Mouse (Mus musculus) MEL (cell line): ENCODE measurements around the gene Cacna1f. TPM values are rescaled to one million over a fixed set of nuclear protein-coding genes. Genes with fewer than 3 reads are reported as not detected.
A peak's percentile ranks its signal among the peaks of the same experiment; 100 is the strongest.

Source experiments
- DNase-seq: peaks from one replicate; pipeline ENCODE4 v3.0.0; 2011; ENCODE audit warnings: low read depth, low spot score
- H3K27ac ChIP-seq: 2 replicates; pipeline ENCODE4 v1.5.1; 2012; ENCODE audit warnings: low read depth, mild to moderate bottlenecking, control low read depth, low read length, moderate library complexity; ENCODE audit not compliant: control insufficient read depth
- H3K27me3 ChIP-seq, 2 experiments: fragments of 150-350 bp in 1 of 2; sonication (generic) in 1 of 2; 2 replicates each; pipeline ENCODE4 v1.6.1; 2012; ENCODE audit warnings: low read length in 2 of 2, mild to moderate bottlenecking in 2 of 2, improper control_type of control experiment in 1 of 2, moderate library complexity in 1 of 2; ENCODE audit not compliant: insufficient read depth in 2 of 2, control insufficient read depth in 1 of 2
- H3K36me3 ChIP-seq, 2 experiments: 2 replicates each; pipeline ENCODE4 v1.6.1; 2012 to 2014; ENCODE audit warnings: low read length in 2 of 2, improper control_type of control experiment in 1 of 2, inconsistent platforms in 1 of 2, mild to moderate bottlenecking in 1 of 2; ENCODE audit not compliant: insufficient read depth in 2 of 2, control insufficient read depth in 1 of 2
- H3K4me1 ChIP-seq, 2 experiments: fragments of 150-350 bp in 1 of 2; sonication (generic) in 1 of 2; 2 replicates each; pipeline ENCODE4 v1.6.1; 2012; ENCODE audit warnings: low read length in 2 of 2, improper control_type of control experiment in 1 of 2, mild to moderate bottlenecking in 1 of 2; ENCODE audit not compliant: insufficient read depth in 2 of 2, control insufficient read depth in 1 of 2
- H3K4me3 ChIP-seq, 2 experiments: fragments of 150-350 bp in 1 of 2; sonication (generic) in 1 of 2; 2 replicates each; pipeline ENCODE4 v1.5.1; 2012; ENCODE audit warnings: low read depth in 2 of 2, low read length in 2 of 2, mild to moderate bottlenecking in 2 of 2, moderate library complexity in 2 of 2, control low read depth in 1 of 2, improper control_type of control experiment in 1 of 2; ENCODE audit not compliant: control insufficient read depth in 1 of 2, insufficient read depth in 1 of 2
- H3K79me2 ChIP-seq: 2 replicates; pipeline ENCODE4 v1.6.1; 2012; ENCODE audit warnings: mild to moderate bottlenecking, low read length, moderate library complexity; ENCODE audit not compliant: control insufficient read depth, poor library complexity, insufficient read depth
- H3K9ac ChIP-seq: 2 replicates; pipeline ENCODE4 v1.6.1; 2012; ENCODE audit warnings: low read depth, mild to moderate bottlenecking, control low read depth, low read length, moderate library complexity; ENCODE audit not compliant: control insufficient read depth, poor library complexity, severe bottlenecking
- H3K9me3 ChIP-seq: fragments of 150-350 bp; sonication (generic); replicated peaks from 2 replicates; pipeline ENCODE4 v1.6.1; 2012; ENCODE audit warnings: mild to moderate bottlenecking, low read length, improper control_type of control experiment, moderate library complexity; ENCODE audit not compliant: insufficient read depth
- BHLHE40 ChIP-seq: IDR thresholded peaks from 2 replicates; pipeline ENCODE4 v1.6.1; 2012; ENCODE audit warnings: low read depth, mild to moderate bottlenecking, inconsistent platforms, low read length, improper control_type of control experiment, borderline replicate concordance
- CHD1 ChIP-seq: IDR thresholded peaks from 2 replicates; pipeline ENCODE4 v1.6.1; 2012; ENCODE audit warnings: low read depth, mild to moderate bottlenecking, inconsistent platforms, low read length, improper control_type of control experiment
- CTCF ChIP-seq, 3 experiments: IDR thresholded peaks in 2 of 3; conservative IDR thresholded peaks in 1 of 3; 2 replicates each; pipeline ENCODE4 v1.5.1; 2011 to 2012; ENCODE audit warnings: low read length in 3 of 3, low read depth in 2 of 3, mild to moderate bottlenecking in 2 of 3, improper control_type of control experiment in 1 of 3, inconsistent platforms in 1 of 3, mixed read lengths in 1 of 3, moderate library complexity in 1 of 3; ENCODE audit not compliant: control insufficient read depth in 1 of 3, insufficient read depth in 1 of 3, poor library complexity in 1 of 3, severe bottlenecking in 1 of 3
- E2F4 ChIP-seq: IDR thresholded peaks from 2 replicates; pipeline ENCODE4 v1.6.1; 2011; ENCODE audit warnings: low read depth, low read length, improper control_type of control experiment, borderline replicate concordance
- ELF1 ChIP-seq: IDR thresholded peaks from 2 replicates; pipeline ENCODE4 v1.6.1; 2014; ENCODE audit warnings: low read depth, mild to moderate bottlenecking, inconsistent platforms, low read length, improper control_type of control experiment, moderate library complexity
- EP300 ChIP-seq, 2 experiments: IDR thresholded peaks; 2 replicates each; pipeline ENCODE4 v1.6.1; 2011; ENCODE audit warnings: improper control_type of control experiment in 2 of 2, low read length in 2 of 2, low read depth in 1 of 2, mild to moderate bottlenecking in 1 of 2
- ETS1 ChIP-seq: IDR thresholded peaks from 2 replicates; pipeline ENCODE4 v1.6.1; 2012; ENCODE audit warnings: low read depth, mild to moderate bottlenecking, inconsistent platforms, low read length, improper control_type of control experiment, moderate library complexity
- GABPA ChIP-seq: IDR thresholded peaks from 2 replicates; pipeline ENCODE4 v1.6.1; 2012; ENCODE audit warnings: low read depth, mild to moderate bottlenecking, inconsistent platforms, low read length, improper control_type of control experiment, moderate library complexity
- GATA1 ChIP-seq: IDR thresholded peaks from 2 replicates; pipeline ENCODE4 v1.6.1; 2011; ENCODE audit warnings: low read depth, low read length, improper control_type of control experiment
- JUND ChIP-seq: IDR thresholded peaks from 2 replicates; pipeline ENCODE4 v1.6.1; 2011; ENCODE audit warnings: low read depth, mild to moderate bottlenecking, improper control_type of control experiment, low read length
- KAT2A ChIP-seq: conservative IDR thresholded peaks from 2 replicates; pipeline ENCODE4 v1.6.1; 2012; ENCODE audit warnings: low read depth, low read length, improper control_type of control experiment, inconsistent platforms
- MAX ChIP-seq: IDR thresholded peaks from 2 replicates; pipeline ENCODE4 v1.6.1; 2011; ENCODE audit warnings: low read length, improper control_type of control experiment
- MAZ ChIP-seq: IDR thresholded peaks from 2 replicates; pipeline ENCODE4 v1.6.1; 2012; ENCODE audit warnings: low read depth, mild to moderate bottlenecking, inconsistent platforms, low read length, improper control_type of control experiment
- MEF2A ChIP-seq: IDR thresholded peaks from 2 replicates; pipeline ENCODE4 v1.6.1; 2014; ENCODE audit warnings: low read depth, mild to moderate bottlenecking, inconsistent platforms, low read length, improper control_type of control experiment; ENCODE audit not compliant: poor library complexity, insufficient replicate concordance, severe bottlenecking; ENCODE audit errors: extremely low read depth
- MXI1 ChIP-seq: IDR thresholded peaks from 2 replicates; pipeline ENCODE4 v1.6.1; 2011; ENCODE audit warnings: mild to moderate bottlenecking, low read depth, low read length, improper control_type of control experiment
- MYB ChIP-seq: IDR thresholded peaks from 2 replicates; pipeline ENCODE4 v1.6.1; 2011; ENCODE audit warnings: mild to moderate bottlenecking, low read depth, low read length, improper control_type of control experiment
- MYC ChIP-seq: IDR thresholded peaks from 2 replicates; pipeline ENCODE4 v1.6.1; 2011; ENCODE audit warnings: low read depth, mild to moderate bottlenecking, low read length, improper control_type of control experiment, moderate library complexity
- NELFE ChIP-seq: IDR thresholded peaks from 2 replicates; pipeline ENCODE4 v1.6.1; 2011; ENCODE audit warnings: low read depth, low read length, improper control_type of control experiment
- NRF1 ChIP-seq: IDR thresholded peaks from 2 replicates; pipeline ENCODE4 v1.6.1; 2014; ENCODE audit warnings: low read depth, mild to moderate bottlenecking, inconsistent platforms, low read length, improper control_type of control experiment, moderate library complexity; ENCODE audit not compliant: poor library complexity, insufficient read depth, severe bottlenecking
- POLR2A ChIP-seq, 2 experiments: IDR thresholded peaks; 2 replicates each; pipeline ENCODE4 v1.6.1; 2011 to 2012; ENCODE audit warnings: low read length in 2 of 2, mild to moderate bottlenecking in 2 of 2, control low read depth in 1 of 2, improper control_type of control experiment in 1 of 2, low read depth in 1 of 2, moderate library complexity in 1 of 2; ENCODE audit not compliant: control insufficient read depth in 1 of 2, insufficient read depth in 1 of 2, poor library complexity in 1 of 2
- POLR2AphosphoS2 ChIP-seq: IDR thresholded peaks from 2 replicates; pipeline ENCODE4 v1.6.1; 2011; ENCODE audit warnings: low read length, improper control_type of control experiment
- RAD21 ChIP-seq: IDR thresholded peaks from 2 replicates; pipeline ENCODE4 v1.6.1; 2011; ENCODE audit warnings: mild to moderate bottlenecking, low read depth, low read length, improper control_type of control experiment
- RCOR1 ChIP-seq: IDR thresholded peaks from 2 replicates; pipeline ENCODE4 v1.6.1; 2012; ENCODE audit warnings: low read depth, mild to moderate bottlenecking, inconsistent platforms, low read length, improper control_type of control experiment
- SIN3A ChIP-seq: IDR thresholded peaks from 2 replicates; pipeline ENCODE4 v1.6.1; 2012; ENCODE audit warnings: low read length, improper control_type of control experiment, inconsistent platforms
- SMC3 ChIP-seq: IDR thresholded peaks from 2 replicates; pipeline ENCODE4 v1.6.1; 2011; ENCODE audit warnings: low read depth, low read length, improper control_type of control experiment
- TAL1 ChIP-seq: IDR thresholded peaks from 2 replicates; pipeline ENCODE4 v1.6.1; 2012; ENCODE audit warnings: mild to moderate bottlenecking, inconsistent platforms, low read length, moderate library complexity, mixed read lengths
- UBTF ChIP-seq: IDR thresholded peaks from 2 replicates; pipeline ENCODE4 v1.6.1; 2012; ENCODE audit warnings: low read depth, mild to moderate bottlenecking, inconsistent platforms, low read length, improper control_type of control experiment, moderate library complexity, borderline replicate concordance; ENCODE audit not compliant: insufficient read depth
- USF1 ChIP-seq: IDR thresholded peaks from 2 replicates; pipeline ENCODE4 v1.6.1; 2014; ENCODE audit warnings: low read depth, mild to moderate bottlenecking, inconsistent platforms, low read length, improper control_type of control experiment, moderate library complexity
- USF2 ChIP-seq, 2 experiments: IDR thresholded peaks; 2 replicates each; pipeline ENCODE4 v1.6.1; 2011 to 2012; ENCODE audit warnings: improper control_type of control experiment in 2 of 2, low read length in 2 of 2, borderline replicate concordance in 1 of 2, inconsistent platforms in 1 of 2, low read depth in 1 of 2, mild to moderate bottlenecking in 1 of 2; ENCODE audit not compliant: insufficient read depth in 1 of 2
- ZKSCAN1 ChIP-seq: IDR thresholded peaks from 2 replicates; pipeline ENCODE4 v1.6.1; 2012; ENCODE audit warnings: low read depth, mild to moderate bottlenecking, inconsistent platforms, low read length, improper control_type of control experiment, moderate library complexity
- ZNF384 ChIP-seq: IDR thresholded peaks from 2 replicates; pipeline ENCODE4 v1.6.1; 2012; ENCODE audit warnings: low read depth, mild to moderate bottlenecking, inconsistent platforms, low read length, improper control_type of control experiment
- polyA plus RNA-seq, 2 experiments: library from polyadenylated mRNA; stranded (reverse) in 1 of 2; unstranded in 1 of 2; fragments of >175 nt in 1 of 2; fragments of >200 nt in 1 of 2; gene quantifications; 2 replicates each; pipeline versions ENCODE4 v1.2.1 to v1.2.4; 2012; ENCODE audit warnings: low replicate concordance in 2 of 2, low read depth in 1 of 2; ENCODE audit not compliant: insufficient read length in 2 of 2, insufficient read depth in 1 of 2, missing spikeins in 1 of 2
- total RNA-seq: library from RNA; depleted of rRNA; stranded (reverse); fragments of 300-350 nt; gene quantifications from 2 replicates; pipeline ENCODE4 v1.2.3, GENCODE M21; 2012

Cacna1f gene
- total and polyA plus RNA-seq, 3 experiments = 0.17 TPM; not detected in 2

- Histone ChIP-seq H3K27ac (peak overlapping the region; percentile 95), H3K4me3 (peak overlapping the region; percentile 67 to 81), H3K79me2 (peaks cover 4% of the 10 kb centered on the region; the same call in 1 of the 2 replicates), H3K4me1 (peaks cover 9 to 27% of the 10 kb centered on the region in 2 experiments), H3K27me3 (no peaks in the 10 kb centered on the region), H3K36me3 (peaks cover 0 to 22% of the 10 kb centered on the region in 2 experiments; a peak in 2 of 4 replicates), H3K9ac (peak overlapping the region; percentile 82), H3K9me3 (no peaks in the 10 kb centered on the region)
- DNase-seq = peak; percentile 72
- TF ChIP-seq GATA1 (0 out of 2 replicates have a peak, but pooled peaks have one; percentile 22), RAD21 (peak; percentile 13), ZNF384 (no peak), CTCF (IDR thresholded peaks at IDR 0.05 in 2 of 3, conservative IDR thresholded peaks at IDR 0.05 in 1 of 3; ENCODE audit: control insufficient read depth in 1 of 3, insufficient read depth in 1 of 3, low read depth in 2 of 3, low read length in 3 of 3, poor library complexity in 1 of 3, severe bottlenecking in 1 of 3) (peak in 1 of 3 experiments; percentile 31; a peak in 4 of 6 replicates), USF1 (peak; percentile 57; the same call in 1 of the 2 replicates)
Observed at GRCm38 (mm10) chrX:7675001-7675380, 68.1 kb downstream of the Cacna1f start.

- peaks cover 0 to 6% of the 10 kb centered on the region in 2 experiments; a peak in 1 of 4 replicates for H3K4me1 ChIP-seq
- DNase-seq = peak; percentile 54
- H3K36me3 ChIP-seq = peaks cover 0 to 3% of the 10 kb centered on the region in 2 experiments; a peak in 1 of 4 replicates
- no peak overlapping the region for H3K9ac ChIP-seq
- H3K27me3 ChIP-seq = peaks cover 0 to 4% of the 10 kb centered on the region in 2 experiments
- no peak overlapping the region for H3K27ac ChIP-seq
- H3K9me3 ChIP-seq = no peaks in the 10 kb centered on the region
- peak overlapping the region; percentile 54 to 67; a peak in 3 of 4 replicates for H3K4me3 ChIP-seq
- peaks cover 1% of the 10 kb centered on the region; the same call in 1 of the 2 replicates for H3K79me2 ChIP-seq
- TF ChIP-seq JUND (no peak), POLR2AphosphoS2 (no peak), MYB (no peak), E2F4 (no peak), SIN3A (no peak), UBTF (no peak), MEF2A (no peak), MAZ (no peak), SMC3 (peak; percentile 37), RCOR1 (no peak), RAD21 (peak; percentile 15), GABPA (no peak), MYC (no peak), USF2 (IDR thresholded peaks at IDR 0.05; ENCODE audit: borderline replicate concordance in 1 of 2, insufficient read depth in 1 of 2, low read depth in 1 of 2, low read length in 2 of 2) (no peak), USF1 (no peak), ZKSCAN1 (no peak), NRF1 (no peak), BHLHE40 (no peak), KAT2A (no peak), MAX (no peak), POLR2A (IDR thresholded peaks at IDR 0.05; ENCODE audit: control insufficient read depth in 1 of 2, insufficient read depth in 1 of 2, low read depth in 1 of 2, low read length in 2 of 2, poor library complexity in 1 of 2) (no peak), CHD1 (0 out of 2 replicates have a peak, but pooled peaks have one; percentile 55), EP300 (IDR thresholded peaks at IDR 0.05; ENCODE audit: low read depth in 1 of 2, low read length in 2 of 2) (no peak), ETS1 (no peak), MXI1 (peak; percentile 17; the same call in 1 of the 2 replicates), ELF1 (no peak), TAL1 (no peak), NELFE (no peak), ZNF384 (no peak)
Observed at GRCm38 (mm10) chrX:7678986-7679385, 72.1 kb downstream of the Cacna1f start.
